Mouse (Mus musculus): ENCODE measurements around the gene Atf6b. TPM values are rescaled to one million over a fixed set of nuclear protein-coding genes. Genes with fewer than 3 reads are reported as not detected.
A peak's percentile ranks its signal among the peaks of the same experiment; 100 is the strongest.

Atf6b gene
- total RNA-seq (2021), result 10 to 100 TPM; 19.0 to 19.3 TPM

- intact Hi-C loops (cut with DNase I), result no loop called here
- DNase-seq, result peak; percentile 96 to 98
These were observed at the start of gene Atf6b for GRCm38 (mm10) chr17:34646906-34647787. Atf6b (plus strand) TSS chr17:34647146.

GRCm38 (mm10) chr17:34597566-34598095, 49.3 kb upstream of the Atf6b start, which contains the start of gene Ager:
Ager (plus strand) TSS chr17:34597862.
- DNase-seq, result no peak
- intact Hi-C loops (cut with DNase I), result no loop called here

- no peak for DNase-seq
- intact Hi-C loops (cut with DNase I), result loop anchor here (10.0 kb wide), 1 partner anchor 475 kb away; the partner anchor contains the start of gene Brd2
These were observed 47.1 kb upstream of the Atf6b start for GRCm38 (mm10) chr17:34599891-34600290.

- DNase-seq, result no peak
- intact Hi-C loops (cut with DNase I), result loop anchor here (10.0 kb wide), 1 partner anchor 477 kb away; the partner anchor contains the start of gene Brd2
These were observed 45.1 kb upstream of the Atf6b start for GRCm38 (mm10) chr17:34601796-34602195.

- peak; percentile 99 to 100 for DNase-seq
- intact Hi-C loops (cut with DNase I), result loop anchor here (10.0 kb wide), 1 partner anchor 479 kb away; the partner anchor contains the start of gene Brd2
These were observed 43.4 kb upstream of the Atf6b start, which contains the start of gene Rnf5 for GRCm38 (mm10) chr17:34603375-34604060. Rnf5 (minus strand) TSS chr17:34603690.

- peak; percentile 99 for DNase-seq
- intact Hi-C loops (cut with DNase I), result loop anchor here (10.0 kb wide), 1 partner anchor 479 kb away; the partner anchor contains the start of gene Brd2
These were observed 42.9 kb upstream of the Atf6b start, which contains the start of gene Agpat1 for GRCm38 (mm10) chr17:34604061-34604508. Agpat1 (plus strand) TSS chr17:34604262.

- intact Hi-C loops (cut with DNase I), result loop anchor here (10.0 kb wide), 1 partner anchor 480 kb away; the partner anchor contains the start of gene Brd2
- no peak for DNase-seq
These were observed 42.3 kb upstream of the Atf6b start for GRCm38 (mm10) chr17:34604511-34605237.

GRCm38 (mm10) chr17:34605609-34606008, 41.3 kb upstream of the Atf6b start:
- intact Hi-C loops (cut with DNase I), result loop anchor here (10.0 kb wide), 1 partner anchor 481 kb away; the partner anchor contains the start of gene Brd2
- peak; percentile 98 for DNase-seq

GRCm38 (mm10) chr17:34606186-34607039, 40.5 kb upstream of the Atf6b start:
- intact Hi-C loops (cut with DNase I), result loop anchor here (10.0 kb wide), 1 partner anchor 482 kb away; the partner anchor contains the start of gene Brd2
- DNase-seq, result peak in 1 of 2 experiments; percentile 57

GRCm38 (mm10) chr17:34607997-34608396, 38.9 kb upstream of the Atf6b start:
- intact Hi-C loops (cut with DNase I), result loop anchor here (10.0 kb wide), 1 partner anchor 483 kb away; the partner anchor contains the start of gene Brd2
- no peak for DNase-seq

GRCm38 (mm10) chr17:34611050-34611449, 35.9 kb upstream of the Atf6b start:
- DNase-seq, result no peak
- intact Hi-C loops (cut with DNase I), result no loop called here

GRCm38 (mm10) chr17:34613054-34613645, 33.8 kb upstream of the Atf6b start:
- intact Hi-C loops (cut with DNase I), result no loop called here
- DNase-seq, result no peak

GRCm38 (mm10) chr17:34613830-34614229, 33.1 kb upstream of the Atf6b start:
- no peak for DNase-seq
- intact Hi-C loops (cut with DNase I), result no loop called here

GRCm38 (mm10) chr17:34615871-34616270, 31.1 kb upstream of the Atf6b start, which contains the start of gene Egfl8:
Egfl8 (minus strand) TSS chr17:34615971.
- intact Hi-C loops (cut with DNase I), result loop anchor here (5.0 kb wide), 3 partner anchors 44 to 104 kb away; no protein-coding TSS in a partner anchor
- no peak for DNase-seq

GRCm38 (mm10) chr17:34618999-34619398, 27.9 kb upstream of the Atf6b start:
- peak; percentile 73 to 85 for DNase-seq
- intact Hi-C loops (cut with DNase I), result loop anchor here (1.0 to 5.0 kb wide), 4 partner anchors 47 to 180 kb away; no protein-coding TSS in a partner anchor

- no peak for DNase-seq
- intact Hi-C loops (cut with DNase I), result no loop called here
These were observed 25.9 kb upstream of the Atf6b start for GRCm38 (mm10) chr17:34621006-34621405.

- DNase-seq, result no peak
- intact Hi-C loops (cut with DNase I), result no loop called here
These were observed 23.8 kb upstream of the Atf6b start for GRCm38 (mm10) chr17:34623161-34623560.

- DNase-seq, result no peak
- intact Hi-C loops (cut with DNase I), result no loop called here
These were observed 22.0 kb upstream of the Atf6b start for GRCm38 (mm10) chr17:34624981-34625380.
